Mouse (Mus musculus) heart, embryonic 11.5 days (tissue): ENCODE data around the gene Syt8. TPM values are rescaled to one million over a fixed set of nuclear protein-coding genes. Genes with fewer than 3 reads are reported as not detected.

Experiments
- ATAC-seq: fragments of 200-750 bp; cut with Nextera tagmentation; replicated peaks from 2 replicates; pipeline ENCODE4 v1.8.0; 2017; ENCODE audit warnings: moderate library complexity; ENCODE audit not compliant: insufficient number of reproducible peaks, low FRiP score, low TSS enrichment
- H3K27ac ChIP-seq: fragments of 300-500 bp; sonication (generic); 2 replicates; pipeline ENCODE4 v1.5.1; 2014; ENCODE audit warnings: mild to moderate bottlenecking, low read depth, low read length
- H3K27me3 ChIP-seq: fragments of 300-500 bp; sonication (generic); 2 replicates; pipeline ENCODE4 v1.6.1; 2014; ENCODE audit warnings: mild to moderate bottlenecking, low read length, mixed read lengths; ENCODE audit not compliant: control insufficient read depth, insufficient read depth
- H3K36me3 ChIP-seq: fragments of 300-500 bp; sonication (generic); 2 replicates; pipeline ENCODE4 v1.6.1; 2014; ENCODE audit warnings: mild to moderate bottlenecking, low read length, moderate library complexity, mixed read lengths; ENCODE audit not compliant: control insufficient read depth, insufficient read depth
- H3K4me1 ChIP-seq: fragments of 300-500 bp; sonication (generic); 2 replicates; pipeline ENCODE4 v1.6.1; 2014; ENCODE audit warnings: low read length; ENCODE audit not compliant: control insufficient read depth, insufficient read depth
- H3K4me2 ChIP-seq: fragments of 300-500 bp; sonication (generic); 2 replicates; pipeline ENCODE4 v1.6.1; 2014; ENCODE audit warnings: mild to moderate bottlenecking, moderate library complexity
- H3K4me3 ChIP-seq: fragments of 300-500 bp; sonication (generic); 2 replicates; pipeline ENCODE4 v1.5.1; 2014; ENCODE audit warnings: low read depth, low read length
- H3K9ac ChIP-seq: fragments of 300-500 bp; sonication (generic); 2 replicates; pipeline ENCODE4 v1.6.1; 2014; ENCODE audit warnings: mild to moderate bottlenecking, low read depth, low read length, moderate library complexity
- H3K9me3 ChIP-seq: fragments of 300-500 bp; sonication (generic); replicated peaks from 2 replicates; pipeline ENCODE4 v1.6.1; 2016; ENCODE audit warnings: low read length; ENCODE audit not compliant: control insufficient read depth
- WGBS: fragments of 180-500 bp; shearing (Covaris S2); extraction: QIAGEN DNeasy Blood & Tissue Kit; methylation state at CpG from one replicate; pipeline ENCODE4 v1.1.7; 2014; ENCODE audit not compliant: insufficient replicate concordance; 5-methylcytosine and 5-hydroxymethylcytosine counted together
- polyA plus RNA-seq: library from polyadenylated mRNA; unstranded; fragments of >200 nt; fragmentation: Nextera tagmentation; extraction: Ambion mirVana; gene quantifications from 2 replicates; pipeline ENCODE4 v1.2.1, GENCODE M21; 2014

Syt8 gene
- polyA plus RNA-seq, 1 experiment from 2014 or later: 0.26 TPM

DNA sequence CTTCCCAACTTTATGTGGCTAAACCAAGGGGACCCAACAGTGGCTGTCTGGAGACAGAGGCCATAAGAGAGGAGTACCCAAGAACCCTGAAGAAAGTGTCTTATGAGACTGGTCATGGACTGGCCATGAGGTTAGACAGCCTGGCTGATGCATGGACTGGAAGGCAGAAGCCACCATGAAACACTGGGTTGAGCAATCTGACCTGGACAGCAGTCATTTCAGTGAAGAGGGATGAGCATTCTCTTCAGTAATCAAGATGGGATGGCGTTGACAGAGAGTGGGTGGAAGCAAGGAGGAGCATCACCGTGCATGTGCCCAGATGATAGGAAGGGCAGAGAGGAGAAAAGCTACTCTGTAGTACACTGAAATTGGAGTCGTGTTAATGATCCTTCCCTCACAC is 43.5 kb upstream of the Syt8 start:
- ATAC-seq: no peak
- Histone ChIP-seq H3K9ac (no peak overlapping the region), H3K4me2 (no peak overlapping the region), H3K36me3 (no peaks in the 10 kb centered on the region), H3K4me1 (peaks cover 10% of the 10 kb centered on the region), H3K9me3 (no peaks in the 10 kb centered on the region), H3K4me3 (no peak overlapping the region), H3K27me3 (no peaks in the 10 kb centered on the region), H3K27ac (no peak overlapping the region)
- WGBS: 67% methylated on average over 3 of the region's 3 CpGs

DNA sequence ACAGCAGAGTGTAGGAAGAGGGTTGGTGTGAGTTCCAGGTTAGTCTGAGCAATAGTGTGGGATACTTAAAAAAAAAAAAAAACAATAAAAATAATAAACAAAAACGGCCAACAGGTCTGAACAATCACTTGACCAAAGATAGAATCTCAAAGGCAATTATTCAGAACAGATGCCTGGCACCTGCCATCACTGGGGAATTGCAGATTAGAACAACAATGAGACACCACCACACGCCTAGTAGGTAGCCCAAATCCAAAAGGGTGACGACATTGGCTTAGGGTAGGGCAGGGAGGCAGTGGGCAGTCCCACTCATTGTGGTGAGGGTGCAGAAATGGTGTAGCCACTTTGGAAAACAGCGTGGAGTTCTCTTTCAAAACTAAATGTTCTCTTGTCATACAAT is 43.0 kb upstream of the Syt8 start:
- no peaks in the 10 kb centered on the region for H3K36me3 ChIP-seq
- H3K9ac ChIP-seq: no peak overlapping the region
- H3K4me2 ChIP-seq: no peak overlapping the region
- no peak overlapping the region for H3K27ac ChIP-seq
- no peak overlapping the region for H3K4me3 ChIP-seq
- no peaks in the 10 kb centered on the region for H3K27me3 ChIP-seq
- no peak for ATAC-seq
- H3K9me3 ChIP-seq: no peaks in the 10 kb centered on the region
- 55% methylated on average over 4 of the region's 4 CpGs for WGBS
- peaks cover 5% of the 10 kb centered on the region for H3K4me1 ChIP-seq

DNA sequence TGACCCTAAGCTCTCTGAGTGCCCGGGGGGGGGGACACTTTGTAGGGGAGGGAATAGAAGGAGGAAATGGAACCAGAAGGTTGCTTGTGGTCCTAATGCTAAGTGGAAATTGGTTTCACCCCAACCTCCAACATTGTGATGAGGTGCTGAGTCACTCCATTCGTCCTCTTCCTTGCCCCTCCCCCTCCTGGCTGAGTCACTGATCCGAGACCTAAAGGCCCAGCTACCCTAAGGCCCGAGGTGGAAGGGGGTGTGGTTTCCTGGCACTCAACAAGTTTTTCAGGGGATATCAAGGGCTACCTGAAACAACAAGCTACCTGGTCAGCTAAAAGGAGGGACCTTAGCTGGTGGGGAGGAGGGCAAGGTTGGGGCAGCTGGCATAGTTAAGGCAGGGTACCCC is 41.5 kb upstream of the Syt8 start:
- Histone ChIP-seq H3K9me3 (no peaks in the 10 kb centered on the region), H3K36me3 (no peaks in the 10 kb centered on the region), H3K27ac (no peak overlapping the region), H3K4me3 (no peak overlapping the region), H3K27me3 (no peaks in the 10 kb centered on the region), H3K4me2 (no peak overlapping the region), H3K9ac (no peak overlapping the region), H3K4me1 (peaks cover 3% of the 10 kb centered on the region)
- ATAC-seq: peak; percentile 74
- WGBS: 32% methylated on average over 4 of the region's 4 CpGs

DNA sequence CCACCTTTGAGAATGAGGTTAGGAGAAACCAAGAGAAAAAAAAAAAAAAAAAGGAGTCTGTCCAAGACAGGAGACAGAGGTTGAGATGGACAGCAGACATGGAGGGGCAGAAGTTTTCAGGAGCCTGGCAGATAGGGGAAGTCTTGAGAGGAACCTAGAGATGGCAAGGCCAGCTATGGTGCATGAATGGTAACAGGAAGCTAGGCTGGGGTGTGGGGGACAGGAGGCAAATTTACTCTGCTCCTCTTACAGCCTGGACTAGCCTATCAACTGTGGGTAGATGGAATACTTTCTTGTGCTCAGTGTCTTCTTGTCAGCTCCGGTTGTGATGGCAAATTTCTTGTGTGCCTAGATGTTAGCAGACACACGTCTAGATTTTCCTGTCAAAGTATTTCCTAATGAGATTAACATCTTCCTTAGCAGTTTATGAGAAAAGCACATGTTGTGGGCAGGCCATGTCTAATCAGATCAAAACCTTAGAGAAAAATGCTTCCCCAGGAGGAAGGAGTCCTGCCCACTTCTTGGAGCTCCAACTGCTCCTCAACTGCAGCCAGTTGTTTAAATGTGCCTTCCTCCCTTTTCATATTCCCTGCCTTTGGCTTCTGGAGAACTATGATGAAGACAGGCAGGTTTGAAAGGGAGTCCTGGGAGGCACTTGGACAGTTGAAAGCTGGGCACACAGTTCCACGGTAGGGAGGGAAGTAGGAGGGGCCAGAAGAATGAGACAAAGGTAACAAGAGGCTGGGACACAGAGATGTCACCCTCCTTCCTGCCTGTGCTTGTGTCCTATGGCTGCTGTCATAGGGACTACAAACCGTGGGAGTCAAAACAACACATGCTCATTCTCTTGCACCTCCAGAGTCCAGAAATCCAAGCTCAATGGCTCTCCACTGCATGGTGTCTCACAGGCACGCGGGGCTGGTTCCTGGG is 40.1 kb upstream of the Syt8 start:
- H3K36me3 ChIP-seq: no peaks in the 10 kb centered on the region
- WGBS: 69% methylated on average over 6 of the region's 6 CpGs
- no peaks in the 10 kb centered on the region for H3K27me3 ChIP-seq
- H3K27ac ChIP-seq: no peak overlapping the region
- no peak for ATAC-seq
- no peak overlapping the region for H3K4me2 ChIP-seq
- H3K9ac ChIP-seq: no peak overlapping the region
- no peaks in the 10 kb centered on the region for H3K9me3 ChIP-seq
- H3K4me1 ChIP-seq: peaks cover 5% of the 10 kb centered on the region
- no peak overlapping the region for H3K4me3 ChIP-seq

DNA sequence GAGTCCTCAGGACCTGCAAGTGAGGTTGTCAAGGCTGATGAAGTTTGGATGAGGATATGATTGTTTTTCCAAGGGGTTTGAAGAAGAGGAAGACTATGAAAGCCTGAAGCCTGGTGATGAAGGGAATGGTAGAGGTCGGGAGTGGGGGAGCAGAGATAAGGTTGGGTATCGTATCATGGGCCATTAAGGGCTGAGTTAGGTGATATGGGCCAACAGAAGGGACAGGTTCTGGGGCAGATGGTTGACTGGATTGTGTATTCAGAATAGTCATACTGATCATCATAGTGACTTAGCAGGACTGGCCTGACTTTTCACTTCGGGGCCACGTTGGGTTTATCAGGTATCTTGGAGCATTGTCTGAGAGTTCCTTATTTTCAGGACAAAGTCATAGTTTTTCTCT is 39.2 kb upstream of the Syt8 start:
- Histone ChIP-seq H3K9ac (no peak overlapping the region), H3K36me3 (no peaks in the 10 kb centered on the region), H3K27ac (no peak overlapping the region), H3K27me3 (no peaks in the 10 kb centered on the region), H3K4me3 (no peak overlapping the region), H3K9me3 (no peaks in the 10 kb centered on the region), H3K4me2 (no peak overlapping the region), H3K4me1 (peaks cover 6% of the 10 kb centered on the region)
- 71% methylated on average over 4 of the region's 4 CpGs for WGBS
- no peak for ATAC-seq

DNA sequence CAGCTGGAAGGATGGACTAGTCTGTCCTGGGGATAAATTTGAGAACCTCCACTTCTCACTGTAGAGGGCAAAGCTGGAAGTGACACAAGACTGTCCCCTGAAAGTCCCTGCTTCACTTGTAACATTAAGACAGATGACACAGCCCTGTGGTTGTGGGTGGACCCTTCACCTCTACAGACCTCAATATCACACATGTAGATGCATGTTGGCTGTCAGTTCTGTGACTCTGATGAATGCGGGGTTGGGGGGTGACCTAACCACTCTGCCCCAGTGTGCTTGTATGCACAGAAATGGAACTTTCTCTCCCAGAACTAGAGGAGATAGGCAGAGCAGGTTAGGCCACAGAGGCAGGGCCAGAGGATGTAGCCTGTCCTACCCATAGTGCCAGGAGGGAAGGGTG is 38.0 kb upstream of the Syt8 start:
- H3K9me3 ChIP-seq: no peaks in the 10 kb centered on the region
- 87% methylated on average over 1 of the region's 1 CpGs for WGBS
- no peak overlapping the region for H3K27ac ChIP-seq
- H3K4me3 ChIP-seq: no peak overlapping the region
- H3K27me3 ChIP-seq: no peaks in the 10 kb centered on the region
- no peak overlapping the region for H3K4me2 ChIP-seq
- no peaks in the 10 kb centered on the region for H3K36me3 ChIP-seq
- peaks cover 7% of the 10 kb centered on the region for H3K4me1 ChIP-seq
- no peak for ATAC-seq
- H3K9ac ChIP-seq: no peak overlapping the region

DNA sequence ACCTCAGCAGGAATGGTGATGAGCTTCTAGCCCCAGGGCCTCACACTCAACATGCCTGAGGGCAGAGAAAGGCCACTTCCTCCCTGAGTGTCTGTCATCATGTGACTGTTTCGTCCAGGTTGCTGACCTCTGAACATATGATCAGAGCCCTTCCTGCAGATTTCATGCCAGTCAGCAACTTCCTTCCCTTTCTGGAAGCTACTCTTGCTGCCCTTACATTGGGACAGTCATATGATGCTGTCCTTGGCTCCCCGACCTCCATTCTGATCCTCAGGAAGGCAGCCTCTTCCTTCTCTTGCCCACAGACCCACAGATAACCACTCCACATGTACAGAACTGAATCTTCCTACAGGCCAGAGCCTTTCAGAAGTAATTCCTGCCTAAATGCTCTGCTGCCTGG is 36.6 kb upstream of the Syt8 start:
- H3K9ac ChIP-seq: no peak overlapping the region
- ATAC-seq: no peak
- H3K27me3 ChIP-seq: no peaks in the 10 kb centered on the region
- no peak overlapping the region for H3K4me3 ChIP-seq
- 51% methylated on average over 2 of the region's 2 CpGs for WGBS
- no peak overlapping the region for H3K4me2 ChIP-seq
- H3K36me3 ChIP-seq: no peaks in the 10 kb centered on the region
- H3K9me3 ChIP-seq: no peaks in the 10 kb centered on the region
- H3K4me1 ChIP-seq: peaks cover 7% of the 10 kb centered on the region
- no peak overlapping the region for H3K27ac ChIP-seq

DNA sequence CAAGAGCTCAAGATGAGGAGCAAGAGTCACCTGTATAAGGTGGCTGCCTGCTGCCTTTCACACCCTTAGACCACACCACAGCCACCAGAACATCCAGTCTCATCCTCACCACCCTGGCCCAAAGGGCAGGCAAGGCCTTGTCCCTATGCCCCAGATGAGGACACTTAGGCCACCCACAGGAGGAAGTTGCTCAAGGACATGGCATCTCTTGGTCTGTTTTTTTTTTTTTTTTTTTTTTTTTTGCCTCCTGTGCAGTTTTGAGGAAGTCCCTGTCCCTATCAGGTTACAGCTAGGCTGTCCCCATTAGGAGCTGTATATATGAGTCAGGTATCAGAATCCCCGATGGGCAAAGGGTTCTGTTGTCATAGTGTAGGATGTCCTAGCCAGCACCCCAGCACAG is 35.4 kb upstream of the Syt8 start:
- H3K4me3 ChIP-seq: no peak overlapping the region
- H3K27me3 ChIP-seq: no peaks in the 10 kb centered on the region
- no peak overlapping the region for H3K4me2 ChIP-seq
- no peaks in the 10 kb centered on the region for H3K36me3 ChIP-seq
- 67% methylated on average over 1 of the region's 1 CpGs for WGBS
- ATAC-seq: no peak
- no peak overlapping the region for H3K9ac ChIP-seq
- peaks cover 7% of the 10 kb centered on the region for H3K4me1 ChIP-seq
- no peaks in the 10 kb centered on the region for H3K9me3 ChIP-seq
- no peak overlapping the region for H3K27ac ChIP-seq
